Mouse (Mus musculus) pancreas, adult 10 weeks (tissue): ENCODE measurements around the gene Zmym5. TPM values are rescaled to one million over a fixed set of nuclear protein-coding genes. Genes with fewer than 3 reads are reported as not detected.

Source experiments
- polyA plus RNA-seq: library from polyadenylated mRNA; stranded (reverse); fragments of 350-450 nt; fragmentation: Illumina TruSeq; extraction: RNeasy Lipid Tissue Mini Kit (QIAGEN cat#74804); gene quantifications from one replicate; pipeline ENCODE4 v1.2.3, GENCODE M21; 2015; ENCODE audit warnings: low read depth, low replicate concordance; ENCODE audit not compliant: insufficient read depth

Zmym5 gene
- 9.9 TPM for polyA plus RNA-seq

GRCm38 (mm10) chr14:56811701-56812339 is at the start of gene Zmym5:
Zmym5 (minus strand) TSS chr14:56811716.

GRCm38 (mm10) chr14:56778200-56778932 is 33.1 kb downstream of the Zmym5 start, which contains the start of gene Pspc1:
Pspc1 (minus strand) TSS chr14:56778316.

Other genes with a start within 250 kb of the Zmym5 start
- gene Cenpj, start 236.3 kb downstream of the Zmym5 start, polyA plus RNA-seq, result 2.7 TPM
- gene Parp4, start 236.1 kb downstream of the Zmym5 start, polyA plus RNA-seq, result 7.6 TPM
- 11.1 TPM for gene Mphosph8, start 143.5 kb downstream of the Zmym5 start, polyA plus RNA-seq
- 3.7 TPM for gene Pspc1, start 33.4 kb downstream of the Zmym5 start, polyA plus RNA-seq
- 13.3 TPM for gene Zmym2, start 74.9 kb upstream of the Zmym5 start, polyA plus RNA-seq
- gene Gja3, start 246.4 kb upstream of the Zmym5 start, polyA plus RNA-seq, result not detected